Mouse (Mus musculus): ENCODE measurements around the gene Traf3ip2. TPM values are rescaled to one million over a fixed set of nuclear protein-coding genes. Genes with fewer than 3 reads are reported as not detected.
A peak's percentile ranks its signal among the peaks of the same experiment; 100 is the strongest.

The Traf3ip2 gene
- polyA plus RNA-seq, 1 experiment from 2014 or later: 12.5 TPM

- ATAC-seq (replicated peaks; ENCODE audit: insufficient number of reproducible peaks, low FRiP score, low TSS enrichment, low read depth) (peak; percentile 44; the same call in 1 of the 2 replicates), DNase-seq (ENCODE audit: low spot score) (peak; percentile 53)
- 13% methylated on average over 4 of the region's 4 CpGs for WGBS
- no peak overlapping the region for H3K4me3 ChIP-seq (ENCODE audit: low read depth, low read length)
- peak overlapping the region; percentile 41; the same call in 1 of the 2 replicates for H3K27ac ChIP-seq (replicated peaks; ENCODE audit: low read depth, low read length)
- H3K9ac ChIP-seq (replicated peaks; ENCODE audit: low read length): no peak overlapping the region
- H3K36me3 ChIP-seq (replicated peaks; ENCODE audit: control insufficient read depth, insufficient read depth, low read depth, low read length): no peaks in the 10 kb centered on the region; the same call in 1 of the 2 replicates
- H3K4me2 ChIP-seq (ENCODE audit: low read depth, low read length): no peak overlapping the region; the same call in 1 of the 2 replicates
- H3K4me1 ChIP-seq (ENCODE audit: control insufficient read depth, insufficient read depth, low read length): peaks cover 17% of the 10 kb centered on the region
- H3K9me3 ChIP-seq (replicated peaks; ENCODE audit: control insufficient read depth, low read length): no peaks in the 10 kb centered on the region
- no peaks in the 10 kb centered on the region for H3K27me3 ChIP-seq (ENCODE audit: control insufficient read depth, insufficient read depth, low read length)
These were observed 28.1 kb downstream of the Traf3ip2 start for GRCm38 (mm10) chr10:39640817-39641226.

GRCm38 (mm10) chr10:39645789-39646628 lies 33.3 kb downstream of the Traf3ip2 start:
- H3K4me3 ChIP-seq (ENCODE audit: low read depth, low read length): no peak overlapping the region
- WGBS: 30% methylated on average over 6 of the region's 6 CpGs
- H3K9ac ChIP-seq (replicated peaks; ENCODE audit: low read length): no peak overlapping the region
- no peaks in the 10 kb centered on the region for H3K9me3 ChIP-seq (replicated peaks; ENCODE audit: control insufficient read depth, low read length)
- DNase-seq (ENCODE audit: low spot score) (peak; percentile 42), ATAC-seq (replicated peaks; ENCODE audit: insufficient number of reproducible peaks, low FRiP score, low TSS enrichment, low read depth) (peak; percentile 46; the same call in 1 of the 2 replicates)
- peaks cover 7% of the 10 kb centered on the region for H3K4me1 ChIP-seq (ENCODE audit: control insufficient read depth, insufficient read depth, low read length)
- H3K27me3 ChIP-seq (ENCODE audit: control insufficient read depth, insufficient read depth, low read length): no peaks in the 10 kb centered on the region
- H3K27ac ChIP-seq (replicated peaks; ENCODE audit: low read depth, low read length): peak overlapping the region; percentile 60
- no peaks in the 10 kb centered on the region for H3K36me3 ChIP-seq (replicated peaks; ENCODE audit: control insufficient read depth, insufficient read depth, low read depth, low read length)
- H3K4me2 ChIP-seq (ENCODE audit: low read depth, low read length): no peak overlapping the region

DNA sequence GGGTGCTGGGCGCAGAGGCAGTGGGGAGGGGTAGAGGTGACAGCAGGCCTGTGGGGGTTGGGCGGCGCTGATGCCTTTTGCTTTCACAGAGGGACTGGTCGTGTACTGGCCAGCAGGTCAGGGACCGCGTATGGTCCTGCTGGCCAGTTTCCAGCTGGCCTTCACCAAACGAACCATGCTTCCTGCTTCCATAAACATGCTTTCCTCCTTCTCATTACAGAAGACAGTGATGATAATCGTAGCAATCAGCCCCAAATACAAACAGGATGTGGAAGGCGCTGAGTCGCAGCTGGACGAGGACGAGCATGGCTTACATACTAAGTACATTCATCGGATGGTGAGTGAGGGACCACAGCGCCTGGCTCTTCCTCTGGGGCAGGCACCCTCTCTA lies 33.9 kb downstream of the Traf3ip2 start:
- peak overlapping the region; percentile 60 for H3K27ac ChIP-seq (replicated peaks; ENCODE audit: low read depth, low read length)
- H3K4me2 ChIP-seq (ENCODE audit: low read depth, low read length): no peak overlapping the region
- no peaks in the 10 kb centered on the region; the same call in 1 of the 2 replicates for H3K36me3 ChIP-seq (replicated peaks; ENCODE audit: control insufficient read depth, insufficient read depth, low read depth, low read length)
- 30% methylated on average over 14 of the region's 14 CpGs for WGBS
- ATAC-seq (replicated peaks; ENCODE audit: insufficient number of reproducible peaks, low FRiP score, low TSS enrichment, low read depth) (no peak), DNase-seq (ENCODE audit: low spot score) (peak; percentile 26)
- no peak overlapping the region for H3K4me3 ChIP-seq (ENCODE audit: low read depth, low read length)
- no peaks in the 10 kb centered on the region for H3K9me3 ChIP-seq (replicated peaks; ENCODE audit: control insufficient read depth, low read length)
- H3K27me3 ChIP-seq (ENCODE audit: control insufficient read depth, insufficient read depth, low read length): no peaks in the 10 kb centered on the region
- H3K4me1 ChIP-seq (ENCODE audit: control insufficient read depth, insufficient read depth, low read length): peaks cover 5% of the 10 kb centered on the region
- H3K9ac ChIP-seq (replicated peaks; ENCODE audit: low read length): no peak overlapping the region

- DNase-seq (ENCODE audit: low spot score) (no peak), ATAC-seq (replicated peaks; ENCODE audit: insufficient number of reproducible peaks, low FRiP score, low TSS enrichment, low read depth) (no peak)
- Histone ChIP-seq H3K27me3 (ENCODE audit: control insufficient read depth, insufficient read depth, low read length) (no peaks in the 10 kb centered on the region), H3K9me3 (replicated peaks; ENCODE audit: control insufficient read depth, low read length) (no peaks in the 10 kb centered on the region), H3K4me2 (ENCODE audit: low read depth, low read length) (no peak overlapping the region), H3K36me3 (replicated peaks; ENCODE audit: control insufficient read depth, insufficient read depth, low read depth, low read length) (no peaks in the 10 kb centered on the region; the same call in 1 of the 2 replicates), H3K9ac (replicated peaks; ENCODE audit: low read length) (no peak overlapping the region), H3K4me3 (ENCODE audit: low read depth, low read length) (no peak overlapping the region), H3K4me1 (ENCODE audit: control insufficient read depth, insufficient read depth, low read length) (peaks cover 2% of the 10 kb centered on the region), H3K27ac (replicated peaks; ENCODE audit: low read depth, low read length) (no peak overlapping the region)
- 89% methylated on average over 1 of the region's 1 CpGs for WGBS
These were observed 34.4 kb downstream of the Traf3ip2 start for GRCm38 (mm10) chr10:39647118-39647517.

DNA sequence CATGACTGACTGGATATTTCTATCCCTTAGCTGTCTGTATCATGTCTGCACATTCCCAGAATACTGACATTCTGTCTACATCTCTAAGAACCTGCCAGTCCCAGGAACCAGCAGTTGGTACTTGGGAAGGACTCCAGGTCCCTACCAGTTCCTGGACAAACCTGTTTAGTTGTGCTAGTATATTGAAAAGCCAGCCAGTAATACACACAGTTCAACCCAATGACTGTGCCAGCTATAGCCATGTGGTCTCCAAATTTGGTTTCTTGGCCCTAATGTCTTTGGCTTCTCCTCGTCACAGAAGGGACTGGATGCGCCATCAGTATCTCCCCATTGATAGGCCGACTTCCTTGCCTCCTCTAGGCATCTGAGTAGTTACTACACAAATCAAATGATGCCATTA lies 35.5 kb downstream of the Traf3ip2 start:
- no peak overlapping the region for H3K4me3 ChIP-seq (ENCODE audit: low read depth, low read length)
- no peak for ATAC-seq (replicated peaks; ENCODE audit: insufficient number of reproducible peaks, low FRiP score, low TSS enrichment, low read depth)
- peaks cover 2% of the 10 kb centered on the region for H3K4me1 ChIP-seq (ENCODE audit: control insufficient read depth, insufficient read depth, low read length)
- no peaks in the 10 kb centered on the region; the same call in 1 of the 2 replicates for H3K36me3 ChIP-seq (replicated peaks; ENCODE audit: control insufficient read depth, insufficient read depth, low read depth, low read length)
- no peak overlapping the region for H3K4me2 ChIP-seq (ENCODE audit: low read depth, low read length)
- H3K27me3 ChIP-seq (ENCODE audit: control insufficient read depth, insufficient read depth, low read length): no peaks in the 10 kb centered on the region
- DNase-seq (ENCODE audit: low spot score): no peak
- no peaks in the 10 kb centered on the region for H3K9me3 ChIP-seq (replicated peaks; ENCODE audit: control insufficient read depth, low read length)
- no peak overlapping the region for H3K9ac ChIP-seq (replicated peaks; ENCODE audit: low read length)
- no peak overlapping the region for H3K27ac ChIP-seq (replicated peaks; ENCODE audit: low read depth, low read length)
- WGBS: 92% methylated on average over 3 of the region's 3 CpGs

DNA sequence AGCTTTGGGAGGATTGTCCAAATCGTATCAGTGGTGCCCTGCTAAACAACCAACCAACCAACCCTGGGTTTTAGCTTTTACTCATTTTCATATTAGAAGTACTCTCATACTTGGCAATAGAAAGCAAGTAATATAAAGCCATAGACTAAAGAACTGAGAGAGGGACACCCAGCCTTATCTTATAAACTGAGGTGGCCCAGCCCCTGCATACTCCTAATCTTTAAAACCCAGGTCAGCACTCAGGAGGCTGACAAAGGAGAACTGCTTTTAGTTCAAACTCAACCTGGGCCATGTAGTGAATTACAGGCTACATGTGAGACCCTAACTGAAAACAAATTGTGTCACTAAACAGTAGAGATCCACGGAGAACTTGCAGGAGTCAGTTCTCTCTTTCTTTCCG lies 36.8 kb downstream of the Traf3ip2 start:
- H3K9me3 ChIP-seq (replicated peaks; ENCODE audit: control insufficient read depth, low read length): no peaks in the 10 kb centered on the region
- H3K4me3 ChIP-seq (ENCODE audit: low read depth, low read length): no peak overlapping the region
- no peak overlapping the region for H3K9ac ChIP-seq (replicated peaks; ENCODE audit: low read length)
- no peak overlapping the region for H3K4me2 ChIP-seq (ENCODE audit: low read depth, low read length)
- no peaks in the 10 kb centered on the region; the same call in 1 of the 2 replicates for H3K36me3 ChIP-seq (replicated peaks; ENCODE audit: control insufficient read depth, insufficient read depth, low read depth, low read length)
- H3K4me1 ChIP-seq (ENCODE audit: control insufficient read depth, insufficient read depth, low read length): peaks cover 7% of the 10 kb centered on the region
- no peak for DNase-seq (ENCODE audit: low spot score)
- H3K27me3 ChIP-seq (ENCODE audit: control insufficient read depth, insufficient read depth, low read length): no peaks in the 10 kb centered on the region
- 93% methylated on average over 3 of the region's 3 CpGs for WGBS
- no peak overlapping the region for H3K27ac ChIP-seq (replicated peaks; ENCODE audit: low read depth, low read length)
- no peak for ATAC-seq (replicated peaks; ENCODE audit: insufficient number of reproducible peaks, low FRiP score, low TSS enrichment, low read depth)

GRCm38 (mm10) chr10:39650316-39650715 lies 37.6 kb downstream of the Traf3ip2 start:
- Histone ChIP-seq H3K9me3 (replicated peaks; ENCODE audit: control insufficient read depth, low read length) (no peaks in the 10 kb centered on the region), H3K36me3 (replicated peaks; ENCODE audit: control insufficient read depth, insufficient read depth, low read depth, low read length) (no peaks in the 10 kb centered on the region; the same call in 1 of the 2 replicates), H3K27ac (replicated peaks; ENCODE audit: low read depth, low read length) (no peak overlapping the region), H3K27me3 (ENCODE audit: control insufficient read depth, insufficient read depth, low read length) (no peaks in the 10 kb centered on the region), H3K9ac (replicated peaks; ENCODE audit: low read length) (no peak overlapping the region), H3K4me2 (ENCODE audit: low read depth, low read length) (no peak overlapping the region), H3K4me1 (ENCODE audit: control insufficient read depth, insufficient read depth, low read length) (peaks cover 7% of the 10 kb centered on the region), H3K4me3 (ENCODE audit: low read depth, low read length) (no peak overlapping the region)
- DNase-seq (ENCODE audit: low spot score) (no peak), ATAC-seq (replicated peaks; ENCODE audit: insufficient number of reproducible peaks, low FRiP score, low TSS enrichment, low read depth) (no peak)
- WGBS: 94% methylated on average over 3 of the region's 3 CpGs

- no peak overlapping the region; the same call in 1 of the 2 replicates for H3K9ac ChIP-seq (replicated peaks; ENCODE audit: low read length)
- H3K4me3 ChIP-seq (ENCODE audit: low read depth, low read length): no peak overlapping the region
- peak; percentile 80 for DNase-seq (ENCODE audit: low spot score)
- ATAC-seq (replicated peaks; ENCODE audit: insufficient number of reproducible peaks, low FRiP score, low TSS enrichment, low read depth): peak; percentile 81
- H3K4me1 ChIP-seq (ENCODE audit: control insufficient read depth, insufficient read depth, low read length): peaks cover 5% of the 10 kb centered on the region; the same call in 1 of the 2 replicates
- no peak overlapping the region for H3K4me2 ChIP-seq (ENCODE audit: low read depth, low read length)
- peak overlapping the region; percentile 52 for H3K27ac ChIP-seq (replicated peaks; ENCODE audit: low read depth, low read length)
- H3K36me3 ChIP-seq (replicated peaks; ENCODE audit: control insufficient read depth, insufficient read depth, low read depth, low read length): no peaks in the 10 kb centered on the region; the same call in 1 of the 2 replicates
- no peaks in the 10 kb centered on the region for H3K9me3 ChIP-seq (replicated peaks; ENCODE audit: control insufficient read depth, low read length)
- 20% methylated on average over 8 of the region's 8 CpGs for WGBS
- H3K27me3 ChIP-seq (ENCODE audit: control insufficient read depth, insufficient read depth, low read length): no peaks in the 10 kb centered on the region
These were observed 41.3 kb downstream of the Traf3ip2 start for GRCm38 (mm10) chr10:39654001-39654416.

Data from embryonic facial prominence, embryonic 11.5 days (tissue).